Mouse (Mus musculus): ENCODE measurements around the gene Tbc1d10a.

DNA sequence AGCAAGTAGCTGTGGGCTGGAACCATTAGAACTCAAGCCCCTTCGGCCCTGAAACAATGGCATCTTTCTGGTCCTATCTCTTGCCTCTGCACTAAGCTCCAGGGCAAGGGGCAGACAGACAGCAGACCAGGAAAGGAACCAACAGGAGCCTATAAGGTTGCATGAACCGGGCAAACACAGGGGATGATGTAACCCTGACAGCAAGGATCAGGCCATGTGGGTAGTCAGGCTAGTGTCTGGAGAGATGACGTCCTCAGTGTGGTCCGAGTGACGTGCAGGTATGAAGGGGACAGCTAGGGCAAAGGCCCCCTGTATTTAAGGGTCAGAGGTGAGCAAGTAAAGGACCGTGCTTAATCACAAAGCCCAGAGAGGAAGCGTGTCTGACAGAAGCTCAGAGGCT is 63.7 kb downstream of the Tbc1d10a start:
- no peak for TF ChIP-seq CTCF (IDR thresholded peaks at IDR 0.05; ENCODE audit: borderline replicate concordance, control insufficient read depth, extremely low read depth, insufficient read depth, low read length, poor library complexity)
- TF ChIP-seq POLR2A (IDR thresholded peaks at IDR 0.05; ENCODE audit: control insufficient read depth, extremely low read depth, insufficient read depth, low read length, poor library complexity), result no peak

Data from thymus, adult 2 months (tissue).